Mouse (Mus musculus) hindbrain, embryonic 10.5 days (tissue): ENCODE measurements around the gene Ttc30b. TPM values are rescaled to one million over a fixed set of nuclear protein-coding genes. Genes with fewer than 3 reads are reported as not detected.
"Not testable (repeated sequence)": the region's sequence is repeated elsewhere in the genome, so short reads cannot be mapped to it uniquely, and the experiment has no call there.

Source experiments
- DNase-seq: peaks from one replicate; pipeline ENCODE4 v3.0.0-alpha.2; 2017; ENCODE audit warnings: low spot score
- H3K27ac ChIP-seq: fragments of 300-500 bp; sonication (generic); 2 replicates; pipeline ENCODE4 v1.5.1; 2016; ENCODE audit warnings: mild to moderate bottlenecking, moderate library complexity
- H3K27me3 ChIP-seq: fragments of 300-500 bp; sonication (generic); 2 replicates; pipeline ENCODE4 v1.6.1; 2016; ENCODE audit warnings: mild to moderate bottlenecking; ENCODE audit not compliant: poor library complexity, insufficient read depth, severe bottlenecking
- H3K36me3 ChIP-seq: fragments of 300-500 bp; sonication (generic); 2 replicates; pipeline ENCODE4 v1.6.1; 2016; ENCODE audit warnings: mild to moderate bottlenecking, moderate library complexity
- H3K4me1 ChIP-seq: fragments of 300-500 bp; sonication (generic); replicated peaks from 2 replicates; pipeline ENCODE4 v1.6.1; 2016; ENCODE audit warnings: mild to moderate bottlenecking
- H3K4me3 ChIP-seq: fragments of 300-500 bp; sonication (generic); 2 replicates; pipeline ENCODE4 v1.5.1; 2016; ENCODE audit warnings: mild to moderate bottlenecking, moderate library complexity
- H3K9me3 ChIP-seq: fragments of 300-500 bp; sonication (generic); 2 replicates; pipeline ENCODE4 v1.6.1; 2016; ENCODE audit warnings: mild to moderate bottlenecking, moderate library complexity
- WGBS: fragments of 180-500 bp; shearing (Covaris S2); methylation state at CpG from one replicate; pipeline ENCODE4 v1.1.7; 2016; 5-methylcytosine and 5-hydroxymethylcytosine counted together
- polyA plus RNA-seq: library from polyadenylated mRNA; unstranded; fragments of >200 nt; fragmentation: Nextera tagmentation; extraction: Ambion mirVana; gene quantifications from 2 replicates; pipeline ENCODE4 v1.2.1, GENCODE M21; 2016

Ttc30b gene
- polyA plus RNA-seq, result 6.4 and 10.0 TPM in 2 replicates

- DNase-seq, result peak; percentile 84
- 4% methylated on average over 42 of the region's 42 CpGs for WGBS
These were observed at the start of gene Ttc30b for GRCm38 (mm10) chr2:75938117-75939063. TSS of gene Ttc30b (minus strand) at chr2:75938585.

GRCm38 (mm10) chr2:75987739-75988138 is 49.4 kb upstream of the Ttc30b start:
- no peak for DNase-seq
- no peaks in the 10 kb centered on the region for H3K36me3 ChIP-seq
- no peaks in the 10 kb centered on the region for H3K27me3 ChIP-seq
- no peaks in the 10 kb centered on the region for H3K9me3 ChIP-seq
- H3K27ac ChIP-seq, result peak overlapping the region; percentile 81
- peaks cover 55% of the 10 kb centered on the region for H3K4me1 ChIP-seq
- no peak overlapping the region for H3K4me3 ChIP-seq
- WGBS, result 72% methylated on average over 9 of the region's 9 CpGs

More at GRCm38 (mm10) chr2:75938117-75939063, at the start of gene Ttc30b:
- Histone ChIP-seq H3K9me3 (no peaks in the 10 kb centered on the region), H3K27me3 (no peaks in the 10 kb centered on the region), H3K4me1 (peaks cover 12% of the 10 kb centered on the region), H3K36me3 (no peaks in the 10 kb centered on the region), H3K27ac (peak within 1 kb of the TSS; percentile 91), H3K4me3 (peak within 1 kb of the TSS; percentile 59)

GRCm38 (mm10) chr2:75985124-75985523 is 46.7 kb upstream of the Ttc30b start:
- H3K4me3 ChIP-seq, result no peak overlapping the region
- no peaks in the 10 kb centered on the region for H3K36me3 ChIP-seq
- 9% methylated on average over 2 of the region's 2 CpGs for WGBS
- H3K27ac ChIP-seq, result peak overlapping the region; percentile 76
- peaks cover 37% of the 10 kb centered on the region for H3K4me1 ChIP-seq
- DNase-seq, result peak; percentile 72
- H3K9me3 ChIP-seq, result no peaks in the 10 kb centered on the region
- H3K27me3 ChIP-seq, result no peaks in the 10 kb centered on the region

DNA sequence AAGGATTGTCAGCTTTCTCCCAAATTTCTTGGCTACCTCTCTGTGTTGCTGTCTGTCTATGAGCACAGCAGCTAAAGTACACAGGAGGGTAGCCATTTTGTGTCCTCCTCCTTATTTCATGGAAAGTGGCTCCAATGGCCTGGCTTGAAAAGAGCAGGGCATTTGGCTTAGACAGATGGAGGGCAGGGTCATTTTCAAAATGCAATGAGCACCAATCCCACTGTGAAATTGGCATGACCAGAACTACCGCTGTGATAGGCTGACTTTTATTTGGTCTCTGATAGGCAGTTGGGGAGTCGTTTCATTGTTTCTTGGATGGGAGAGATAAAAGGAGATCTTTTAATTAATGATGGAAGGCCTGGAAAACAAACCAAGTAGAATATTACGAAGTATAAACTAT is 45.5 kb upstream of the Ttc30b start:
- no peak overlapping the region for H3K4me3 ChIP-seq
- peaks cover 31% of the 10 kb centered on the region for H3K4me1 ChIP-seq
- no peaks in the 10 kb centered on the region for H3K9me3 ChIP-seq
- peak overlapping the region; percentile 17; the same call in 1 of the 2 replicates for H3K27ac ChIP-seq
- DNase-seq, result no peak
- H3K36me3 ChIP-seq, result no peaks in the 10 kb centered on the region
- H3K27me3 ChIP-seq, result no peaks in the 10 kb centered on the region
- WGBS, result 70% methylated on average over 3 of the region's 3 CpGs

DNA sequence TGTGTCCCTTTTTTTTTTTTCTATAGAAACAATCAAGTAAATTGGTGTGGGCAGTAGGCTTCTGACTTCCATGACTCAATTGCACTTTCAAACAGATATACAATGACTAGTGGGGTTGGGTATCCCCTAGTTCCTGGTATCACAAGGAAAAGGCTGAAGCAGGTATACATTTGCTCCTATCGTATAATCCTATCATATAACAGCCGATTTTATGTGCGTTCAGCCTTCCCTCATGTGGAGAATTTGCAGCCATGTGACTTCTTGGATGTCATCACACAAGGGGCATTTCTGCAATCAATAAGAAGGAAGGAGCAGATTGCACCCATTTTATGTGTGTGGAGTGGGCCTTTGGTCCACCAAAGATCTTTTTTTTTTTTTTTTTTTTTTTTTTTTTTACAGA is 44.7 kb upstream of the Ttc30b start:
- DNase-seq, result no peak
- Histone ChIP-seq H3K27ac (no peak overlapping the region), H3K27me3 (no peaks in the 10 kb centered on the region), H3K9me3 (no peaks in the 10 kb centered on the region), H3K4me3 (no peak overlapping the region), H3K36me3 (no peaks in the 10 kb centered on the region), H3K4me1 (peaks cover 23% of the 10 kb centered on the region)
- WGBS, result 98% methylated on average over 3 of the region's 3 CpGs

DNA sequence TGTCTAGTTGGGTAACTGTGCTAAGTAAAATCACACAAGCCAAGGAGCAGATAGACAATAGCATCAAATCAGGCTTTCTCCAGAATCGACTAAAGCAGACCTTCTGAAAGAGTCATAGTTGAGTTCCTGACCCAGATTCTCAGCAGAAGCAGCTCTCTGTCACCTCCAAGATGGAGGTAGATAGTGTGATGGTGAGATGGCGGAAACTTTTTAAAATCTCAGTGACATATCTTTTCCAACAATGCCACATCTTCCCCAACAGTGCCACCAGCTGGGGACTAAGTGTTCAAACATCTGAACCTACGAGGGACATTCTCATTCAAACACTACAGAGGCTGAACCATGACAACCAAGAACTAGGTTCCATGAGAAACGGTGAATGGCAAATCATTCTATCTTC is 44.2 kb upstream of the Ttc30b start:
- DNase-seq, result no peak
- no peak overlapping the region for H3K4me3 ChIP-seq
- H3K27ac ChIP-seq, result no peak overlapping the region
- H3K4me1 ChIP-seq, result peaks cover 19% of the 10 kb centered on the region
- 95% methylated on average over 4 of the region's 4 CpGs for WGBS
- H3K36me3 ChIP-seq, result no peaks in the 10 kb centered on the region
- no peaks in the 10 kb centered on the region for H3K27me3 ChIP-seq
- H3K9me3 ChIP-seq, result no peaks in the 10 kb centered on the region

- not testable (repeated sequence) for H3K27me3 ChIP-seq, H3K9me3 ChIP-seq, H3K36me3 ChIP-seq
- peak; percentile 87 for DNase-seq
- WGBS, result 3% methylated on average over 32 of the region's 34 CpGs
- Histone ChIP-seq H3K27ac (peak within 1 kb of the TSS; percentile 92), H3K4me1 (peaks cover 15% of the 10 kb centered on the region), H3K4me3 (peak within 1 kb of the TSS; percentile 57)
These were observed 43.2 kb upstream of the Ttc30b start, which contains the start of gene Ttc30a1 for GRCm38 (mm10) chr2:75981440-75982081. TSS of gene Ttc30a1 (minus strand) at chr2:75981967.

GRCm38 (mm10) chr2:75980933-75981439 is 42.6 kb upstream of the Ttc30b start:
- DNase-seq, H3K9me3 ChIP-seq, H3K27me3 ChIP-seq, H3K36me3 ChIP-seq: not testable (repeated sequence)
- 97% methylated on average over 13 of the region's 13 CpGs for WGBS
- Histone ChIP-seq H3K27ac (peak overlapping the region; percentile 92), H3K4me1 (peaks cover 11% of the 10 kb centered on the region), H3K4me3 (peak overlapping the region; percentile 57)

- H3K4me1 ChIP-seq, H3K36me3 ChIP-seq, H3K4me3 ChIP-seq, H3K9me3 ChIP-seq, DNase-seq, H3K27me3 ChIP-seq, H3K27ac ChIP-seq: not testable (repeated sequence)
- WGBS, result 23% methylated on average over 21 of the region's 24 CpGs
These were observed 39.5 kb upstream of the Ttc30b start, which contains the start of gene Ttc30a2 for GRCm38 (mm10) chr2:75977752-75978368. TSS of gene Ttc30a2 (minus strand) at chr2:75978170.

DNA sequence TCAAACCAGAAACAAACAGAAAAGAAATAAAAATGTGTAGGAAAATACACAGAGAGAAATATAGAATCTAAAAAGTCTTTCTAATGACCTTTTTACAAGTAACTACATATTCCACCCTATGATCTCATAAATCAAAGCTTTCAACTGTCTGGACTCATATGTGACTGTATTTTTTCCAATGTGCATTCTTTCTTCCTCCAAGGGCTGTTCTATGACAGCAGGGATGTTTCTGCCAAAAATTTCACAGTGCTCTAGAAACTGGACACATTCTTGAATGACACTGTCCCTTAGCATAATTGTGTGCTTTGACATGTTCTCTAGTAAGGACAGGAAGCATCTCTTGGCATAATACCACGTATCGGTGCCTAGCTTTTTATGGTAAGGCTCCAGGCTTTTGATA is 37.7 kb upstream of the Ttc30b start:
- H3K27ac ChIP-seq, H3K4me3 ChIP-seq, H3K9me3 ChIP-seq, H3K4me1 ChIP-seq, DNase-seq, H3K36me3 ChIP-seq, H3K27me3 ChIP-seq: not testable (repeated sequence)
- WGBS, result 93% methylated on average over 2 of the region's 2 CpGs

GRCm38 (mm10) chr2:75974131-75974530 is 35.7 kb upstream of the Ttc30b start:
- DNase-seq, result no peak
- H3K9me3 ChIP-seq, result no peaks in the 10 kb centered on the region
- H3K4me1 ChIP-seq, result no peaks in the 10 kb centered on the region
- 82% methylated on average over 9 of the region's 9 CpGs for WGBS
- no peak overlapping the region for H3K4me3 ChIP-seq
- no peaks in the 10 kb centered on the region for H3K36me3 ChIP-seq
- no peaks in the 10 kb centered on the region for H3K27me3 ChIP-seq
- no peak overlapping the region for H3K27ac ChIP-seq

DNA sequence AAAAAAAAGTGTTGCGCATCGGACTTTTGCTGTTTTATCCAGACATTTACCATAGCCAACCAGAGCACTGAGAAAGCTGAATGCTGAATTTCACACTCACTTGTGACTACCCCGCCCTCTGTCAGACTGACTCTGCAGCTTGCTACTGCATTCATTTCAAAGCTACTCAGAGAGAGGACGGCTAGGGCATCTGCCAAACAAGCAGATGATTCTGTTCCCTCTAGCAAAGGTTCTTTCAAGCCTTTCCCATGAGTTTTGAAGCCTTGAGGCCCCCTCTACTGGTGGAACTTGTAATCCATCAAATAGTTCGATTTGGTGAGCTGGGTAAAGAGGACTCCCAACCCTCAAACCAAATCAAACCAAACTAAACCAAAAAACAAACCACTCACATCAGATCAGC is 26.6 kb upstream of the Ttc30b start:
- Histone ChIP-seq H3K36me3 (no peaks in the 10 kb centered on the region), H3K27ac (peak overlapping the region; percentile 17; the same call in 1 of the 2 replicates), H3K4me3 (peak overlapping the region; percentile 32), H3K4me1 (peaks cover 29% of the 10 kb centered on the region), H3K9me3 (no peaks in the 10 kb centered on the region), H3K27me3 (no peaks in the 10 kb centered on the region)
- 29% methylated on average over 5 of the region's 5 CpGs for WGBS
- DNase-seq, result peak; percentile 56
